ENCODE assay signal across 18 mouse cellular contexts in genomic region chr7:141062525-141062924, GRCm38 (mm10). TPM values are rescaled to one million over a fixed set of nuclear protein-coding genes. Genes with fewer than 3 reads are reported as not detected.
DNase-seq lines count a peak whose midpoint lies in the region; ATAC-seq and TF ChIP-seq lines count a peak whose summit lies in the region.
"Had no signal": no experiment of that assay in that cellular context is flagged by ENCODE, and none has a peak within 500 bp of the region (broad histone marks: within the 10 kb centered on the region; RNA-seq: fewer than 3 reads in every experiment).

No protein-coding gene starts in this region.

- peaks cover 44% of the 10 kb centered on the region for H3K36me3 ChIP-seq in hindbrain, embryonic 14.5 days (replicated peaks; ENCODE audit: control insufficient read depth, insufficient read depth)
- peaks cover 32% of the 10 kb centered on the region for H3K36me3 ChIP-seq in midbrain, embryonic 16.5 days (ENCODE audit: control insufficient read depth, insufficient read depth, low read length)
- H3K36me3 ChIP-seq: liver, embryonic 15.5 days had no signal

- ATAC-seq in hindbrain, embryonic 14.5 days (ENCODE audit: low FRiP score), result no peak
- ATAC-seq in midbrain, embryonic 16.5 days, result no peak
- ATAC-seq in monocyte, adult 5-6 weeks (replicated peaks; ENCODE audit: insufficient number of reproducible peaks, low FRiP score, low TSS enrichment, poor library complexity, severe bottlenecking), result no peak
- ATAC-seq: CD4-positive, CD25-positive, alpha-beta regulatory T cell, adult 4 months had no signal

- H3K4me2 ChIP-seq in hindbrain, embryonic 14.5 days (replicated peaks), result peak overlapping the region; percentile 65
- H3K4me2 ChIP-seq in midbrain, embryonic 16.5 days (ENCODE audit: low read length), result peak overlapping the region; percentile 61
- H3K4me2 ChIP-seq: liver, embryonic 15.5 days had no signal

- H3K9ac ChIP-seq in hindbrain, embryonic 14.5 days, result peak overlapping the region; percentile 97
- H3K9ac ChIP-seq in midbrain, embryonic 16.5 days (ENCODE audit: low read depth, low read length), result peak overlapping the region; percentile 100
- H3K9ac ChIP-seq: kidney, embryonic 15.5 days; liver, embryonic 15.5 days; stomach, embryonic 15.5 days had no signal

- peaks cover 24% of the 10 kb centered on the region for H3K4me1 ChIP-seq in hindbrain, embryonic 14.5 days (replicated peaks; ENCODE audit: control insufficient read depth, insufficient read depth, low read length)
- peaks cover 21% of the 10 kb centered on the region for H3K4me1 ChIP-seq in midbrain, embryonic 16.5 days (ENCODE audit: control insufficient read depth, insufficient read depth, low read length)

- H3K27ac ChIP-seq in left cerebral cortex, adult 2 months, result peak overlapping the region; percentile 94; the same call in 1 of the 2 replicates
- no peak overlapping the region for H3K27ac ChIP-seq in hindbrain, embryonic 14.5 days
- no peak overlapping the region for H3K27ac ChIP-seq in midbrain, embryonic 16.5 days (ENCODE audit: low read length)
- H3K27ac ChIP-seq: embryonic facial prominence, embryonic 12.5 days; kidney, embryonic 15.5 days; liver, embryonic 15.5 days; stomach, embryonic 15.5 days had no signal

- intact Hi-C loops in left cerebral cortex, adult 2 months (cut with DNase I), result no loop called here
- intact Hi-C loops in left cerebral cortex, postnatal 14 days (cut with DNase I), result no loop called here

- H3K9me3 ChIP-seq in hindbrain, embryonic 14.5 days (ENCODE audit: control insufficient read depth, low read length), result no peaks in the 10 kb centered on the region
- H3K9me3 ChIP-seq in midbrain, embryonic 16.5 days (replicated peaks; ENCODE audit: control insufficient read depth, low read length, poor library complexity, severe bottlenecking), result no peaks in the 10 kb centered on the region
- H3K9me3 ChIP-seq: embryonic facial prominence, embryonic 12.5 days; kidney, embryonic 15.5 days; liver, embryonic 15.5 days; megakaryocyte, embryonic 14.5 days; stomach, embryonic 15.5 days had no signal

- no peak for DNase-seq in left cerebral cortex, adult 2 months (ENCODE audit: extremely low spot score in 1 of 2, low spot score in 2 of 2)
- DNase-seq in left cerebral cortex, postnatal 14 days (ENCODE audit: low spot score in 2 of 2), result no peak
- DNase-seq in cerebellum, adult 9-11 months, result peak; percentile 83
- DNase-seq in hindbrain, embryonic 14.5 days (ENCODE audit: low spot score), result no peak
- no peak for DNase-seq in frontal cortex, postnatal 14 days (ENCODE audit: low spot score in 2 of 2)
- no peak for DNase-seq in thymus, postnatal 25 days
- DNase-seq: gastrocnemius, postnatal 14 days; heart, postnatal 10 days had no signal

- no peak for TF ChIP-seq CTCF in left cerebral cortex, adult 2 months (IDR thresholded peaks at IDR 0.05)

- H3K27me3 ChIP-seq in hindbrain, embryonic 14.5 days (ENCODE audit: control insufficient read depth, insufficient read depth, low read length), result no peaks in the 10 kb centered on the region
- no peaks in the 10 kb centered on the region for H3K27me3 ChIP-seq in midbrain, embryonic 16.5 days (ENCODE audit: control insufficient read depth, insufficient read depth, low read depth, low read length)
- H3K27me3 ChIP-seq: embryonic facial prominence, embryonic 12.5 days; stomach, embryonic 15.5 days had no signal

- peak overlapping the region; percentile 84 for H3K4me3 ChIP-seq in left cerebral cortex, adult 2 months
- peak overlapping the region; percentile 80; the same call in 1 of the 2 replicates for H3K4me3 ChIP-seq in hindbrain, embryonic 14.5 days (replicated peaks; ENCODE audit: low read length)
- no peak overlapping the region; the same call in 1 of the 2 replicates for H3K4me3 ChIP-seq in midbrain, embryonic 16.5 days (ENCODE audit: low read depth, low read length)
- H3K4me3 ChIP-seq: liver, embryonic 15.5 days had no signal

- WGBS in hindbrain, embryonic 14.5 days, result 67% methylated on average over 7 of the region's 7 CpGs
- WGBS in midbrain, embryonic 16.5 days, result 87% methylated on average over 7 of the region's 7 CpGs

RNA-seq across cellular contexts. Expression of gene B4galnt4, which starts 1.6 kb away (rescaled TPM):
- 10 to 100 TPM; 87.4 to 95.9 TPM for total RNA-seq in left cerebral cortex, adult 2 months (2021)
- total RNA-seq in left cerebral cortex, postnatal 14 days (2021), result 10 to 100 TPM; 92.9 to 93.9 TPM
- 38.4 and 41.5 TPM in 2 replicates for polyA plus RNA-seq in hindbrain, embryonic 14.5 days (2014; fragmentation: Nextera tagmentation; extraction: Ambion mirVana)
- polyA plus RNA-seq in midbrain, embryonic 16.5 days (2015; fragmentation: Nextera tagmentation; extraction: Ambion mirVana), result 59.5 and 65.7 TPM in 2 replicates
- 0.10 TPM in 1 of 3 replicates, not detected in the others for total RNA-seq in monocyte, adult 5-6 weeks (2017)

RNA-seq across cellular contexts. Expression of gene Pkp3, which starts 15.5 kb away (rescaled TPM):
- not detected for total RNA-seq in left cerebral cortex, adult 2 months (2021)
- under 1 TPM in 1 of 2 experiments, not detected in 1; 0.55 TPM for total RNA-seq in left cerebral cortex, postnatal 14 days (2021)
- polyA plus RNA-seq in hindbrain, embryonic 14.5 days (2014; fragmentation: Nextera tagmentation; extraction: Ambion mirVana), result not detected in 2 replicates
- polyA plus RNA-seq in midbrain, embryonic 16.5 days (2015; fragmentation: Nextera tagmentation; extraction: Ambion mirVana), result 0.06 TPM in 1 of 2 replicates, not detected in the other
- 14.0 to 17.9 TPM (median 14.2 TPM) in 3 replicates for total RNA-seq in monocyte, adult 5-6 weeks (2017)
- total RNA-seq: gastrocnemius, postnatal 14 days; layer of hippocampus, postnatal 14 days had no signal

RNA-seq across cellular contexts. Expression of gene Gm17387, which starts 33.6 kb away (rescaled TPM):
- total RNA-seq in left cerebral cortex, adult 2 months (2021), result not detected
- not detected for total RNA-seq in left cerebral cortex, postnatal 14 days (2021)
- polyA plus RNA-seq in hindbrain, embryonic 14.5 days (2014; fragmentation: Nextera tagmentation; extraction: Ambion mirVana), result not detected in 2 replicates
- not detected in 2 replicates for polyA plus RNA-seq in midbrain, embryonic 16.5 days (2015; fragmentation: Nextera tagmentation; extraction: Ambion mirVana)
- total RNA-seq in monocyte, adult 5-6 weeks (2017), result not detected in 3 replicates
- total RNA-seq: gastrocnemius, postnatal 14 days; heart, postnatal 10 days; layer of hippocampus, postnatal 14 days had no signal
- polyA plus RNA-seq: brain, embryonic 14.5 days; CD4-positive, CD25-positive, alpha-beta regulatory T cell, adult 4 months; embryonic facial prominence, embryonic 12.5 days; kidney, embryonic 15.5 days; liver, embryonic 15.5 days; stomach, embryonic 15.5 days had no signal

RNA-seq across cellular contexts. Expression of gene Sigirr, which starts 37.8 kb away (rescaled TPM):
- total RNA-seq in left cerebral cortex, adult 2 months (2021), result 1 to 10 TPM; 1.7 to 3.4 TPM
- 1 to 10 TPM; 2.5 to 2.6 TPM for total RNA-seq in left cerebral cortex, postnatal 14 days (2021)
- polyA plus RNA-seq in hindbrain, embryonic 14.5 days (2014; fragmentation: Nextera tagmentation; extraction: Ambion mirVana), result 2.5 and 3.1 TPM in 2 replicates
- polyA plus RNA-seq in midbrain, embryonic 16.5 days (2015; fragmentation: Nextera tagmentation; extraction: Ambion mirVana), result 1.7 and 2.0 TPM in 2 replicates
- 9.1 to 25.0 TPM (median 12.5 TPM) in 3 replicates for total RNA-seq in monocyte, adult 5-6 weeks (2017)

RNA-seq across cellular contexts. Expression of gene Ifitm6, which starts 44.8 kb away (rescaled TPM):
- under 1 TPM in 1 of 2 experiments, not detected in 1; 0.57 TPM for total RNA-seq in left cerebral cortex, adult 2 months (2021)
- not detected for total RNA-seq in left cerebral cortex, postnatal 14 days (2021)
- 0.95 and 1.1 TPM in 2 replicates for polyA plus RNA-seq in hindbrain, embryonic 14.5 days (2014; fragmentation: Nextera tagmentation; extraction: Ambion mirVana)
- polyA plus RNA-seq in midbrain, embryonic 16.5 days (2015; fragmentation: Nextera tagmentation; extraction: Ambion mirVana), result 0.69 and 0.91 TPM in 2 replicates
- total RNA-seq in monocyte, adult 5-6 weeks (2017), result 268 to 573 TPM (median 450 TPM) in 3 replicates
- total RNA-seq: gastrocnemius, postnatal 14 days; layer of hippocampus, postnatal 14 days had no signal
- polyA plus RNA-seq: CD4-positive, CD25-positive, alpha-beta regulatory T cell, adult 4 months had no signal

Comparison
In these comparisons a context has a peak if more than half of its experiments do, and no peak if none do; other contexts are left out.
1. RNA of gene B4galnt4, which starts 1.6 kb away (total RNA-seq): 87.4 to 95.9 TPM in left cerebral cortex, adult 2 months and 92.9 to 93.9 TPM in left cerebral cortex, postnatal 14 days; 0.10 TPM in monocyte, adult 5-6 weeks; every median in the first group is over 10 times any median in the second.